Mouse (Mus musculus) CH12.LX (cell line): ENCODE measurements around the gene Eefsec. TPM values are rescaled to one million over a fixed set of nuclear protein-coding genes. Genes with fewer than 3 reads are reported as not detected.

ENCODE experiments used
- DNase-seq: peaks from one replicate; pipeline ENCODE4 v3.0.0-alpha.2; 2013; ENCODE audit errors: extremely low read depth
- H3K27ac ChIP-seq: 2 replicates; pipeline ENCODE4 v1.5.1; 2012; ENCODE audit warnings: low read depth, mild to moderate bottlenecking, control low read depth, moderate library complexity; ENCODE audit not compliant: insufficient read depth
- H3K27me3 ChIP-seq: replicated peaks from 2 replicates; pipeline ENCODE3; 2012; ENCODE audit warnings: inconsistent platforms
- H3K36me3 ChIP-seq, 2 experiments: replicated peaks in 1 of 2; 2 replicates each; pipeline versions ENCODE3 to v1.6.1; 2012; ENCODE audit warnings: inconsistent platforms in 1 of 2, low read length in 1 of 2, mild to moderate bottlenecking in 1 of 2, mixed read lengths in 1 of 2, moderate library complexity in 1 of 2; ENCODE audit not compliant: control insufficient read depth in 1 of 2, insufficient read depth in 1 of 2
- H3K4me1 ChIP-seq, 2 experiments: 2 replicates each; pipeline ENCODE4 v1.6.1; 2012; ENCODE audit warnings: inconsistent platforms in 1 of 2, moderate library complexity in 1 of 2; ENCODE audit not compliant: insufficient read depth in 2 of 2, control insufficient read depth in 1 of 2
- H3K4me2 ChIP-seq: 2 replicates; pipeline ENCODE4 v1.6.1; 2012; ENCODE audit warnings: low read depth, mild to moderate bottlenecking, control low read depth; ENCODE audit not compliant: poor library complexity, insufficient read depth, severe bottlenecking
- H3K4me3 ChIP-seq, 3 experiments: fragments of 150-350 bp in 1 of 3; sonication (generic) in 1 of 3; replicated peaks in 1 of 3; 2 replicates each; pipeline versions ENCODE3 to v1.5.1; 2011 to 2012; ENCODE audit warnings: low read depth in 2 of 3, low read length in 2 of 3, mild to moderate bottlenecking in 2 of 3, moderate library complexity in 2 of 3, control low read depth in 1 of 3, improper control_type of control experiment in 1 of 3, inconsistent platforms in 1 of 3, mixed read lengths in 1 of 3; ENCODE audit not compliant: poor library complexity in 1 of 3
- H3K79me2 ChIP-seq: replicated peaks from 2 replicates; pipeline ENCODE4 v1.6.1; 2012; ENCODE audit warnings: mild to moderate bottlenecking, moderate library complexity; ENCODE audit not compliant: control insufficient read depth, poor library complexity, insufficient read depth, severe bottlenecking; ENCODE audit errors: extremely low read depth
- H3K9ac ChIP-seq: 2 replicates; pipeline ENCODE4 v1.6.1; 2012; ENCODE audit warnings: low read depth, mild to moderate bottlenecking, control low read depth, moderate library complexity; ENCODE audit not compliant: insufficient read depth
- H3K9me3 ChIP-seq: replicated peaks from 2 replicates; pipeline ENCODE3; 2012; ENCODE audit warnings: low read length, inconsistent platforms, mixed read lengths
- CHD1 ChIP-seq: IDR thresholded peaks from 2 replicates; pipeline ENCODE4 v1.6.1; 2012; ENCODE audit warnings: low read depth, low read length, improper control_type of control experiment, inconsistent platforms
- CHD2 ChIP-seq: IDR thresholded peaks from 2 replicates; pipeline ENCODE4 v1.6.1; 2011; ENCODE audit warnings: low read length, improper control_type of control experiment
- CTCF ChIP-seq, 2 experiments: IDR thresholded peaks in 1 of 2; conservative IDR thresholded peaks in 1 of 2; 2 replicates each; pipeline ENCODE4 v1.5.1; 2011 to 2012; ENCODE audit warnings: low read depth in 2 of 2, low read length in 2 of 2, improper control_type of control experiment in 1 of 2, inconsistent platforms in 1 of 2, mild to moderate bottlenecking in 1 of 2, moderate library complexity in 1 of 2
- EP300 ChIP-seq: IDR thresholded peaks from 2 replicates; pipeline ENCODE4 v1.6.1; 2011; ENCODE audit warnings: low read length, improper control_type of control experiment
- HCFC1 ChIP-seq: IDR thresholded peaks from 2 replicates; pipeline ENCODE4 v1.6.1; 2012; ENCODE audit warnings: low read depth, mild to moderate bottlenecking, inconsistent platforms, low read length, improper control_type of control experiment
- IRF4 ChIP-seq: IDR thresholded peaks from 2 replicates; pipeline ENCODE4 v1.6.1; 2014; ENCODE audit warnings: low read depth, mild to moderate bottlenecking, inconsistent platforms, low read length, improper control_type of control experiment
- JUN ChIP-seq: IDR thresholded peaks from 2 replicates; pipeline ENCODE4 v1.6.1; 2011; ENCODE audit warnings: low read depth, mild to moderate bottlenecking, low read length, improper control_type of control experiment, moderate library complexity; ENCODE audit not compliant: insufficient read depth
- JUND ChIP-seq: conservative IDR thresholded peaks from 2 replicates; pipeline ENCODE4 v1.6.1; 2011; ENCODE audit warnings: low read depth, low read length, improper control_type of control experiment
- KAT2A ChIP-seq: IDR thresholded peaks from 2 replicates; pipeline ENCODE4 v1.6.1; 2012; ENCODE audit warnings: low read length, improper control_type of control experiment, inconsistent platforms; ENCODE audit not compliant: insufficient replicate concordance
- MAFK ChIP-seq: IDR thresholded peaks from 2 replicates; pipeline ENCODE4 v1.6.1; 2011; ENCODE audit warnings: low read length, improper control_type of control experiment; ENCODE audit not compliant: insufficient replicate concordance
- MAX ChIP-seq: IDR thresholded peaks from 2 replicates; pipeline ENCODE4 v1.6.1; 2011; ENCODE audit warnings: low read length, improper control_type of control experiment
- MAZ ChIP-seq: IDR thresholded peaks from 2 replicates; pipeline ENCODE4 v1.6.1; 2012; ENCODE audit warnings: low read depth, mild to moderate bottlenecking, inconsistent platforms, low read length, improper control_type of control experiment, moderate library complexity
- MEF2A ChIP-seq: IDR thresholded peaks from 2 replicates; pipeline ENCODE4 v1.6.1; 2014; ENCODE audit warnings: low read depth, mild to moderate bottlenecking, inconsistent platforms, low read length, improper control_type of control experiment, borderline replicate concordance
- MXI1 ChIP-seq: IDR thresholded peaks from 2 replicates; pipeline ENCODE4 v1.6.1; 2011; ENCODE audit warnings: mild to moderate bottlenecking, low read depth, low read length, improper control_type of control experiment
- MYC ChIP-seq: IDR thresholded peaks from 2 replicates; pipeline ENCODE4 v1.6.1; 2011; ENCODE audit warnings: low read depth, mild to moderate bottlenecking, improper control_type of control experiment, low read length
- NELFE ChIP-seq: IDR thresholded peaks from 2 replicates; pipeline ENCODE4 v1.6.1; 2011; ENCODE audit warnings: low read depth, low read length, improper control_type of control experiment
- NRF1 ChIP-seq: IDR thresholded peaks from 2 replicates; pipeline ENCODE4 v1.6.1; 2014; ENCODE audit warnings: low read depth, mild to moderate bottlenecking, inconsistent platforms, low read length, improper control_type of control experiment, moderate library complexity
- PAX5 ChIP-seq: IDR thresholded peaks from 2 replicates; pipeline ENCODE4 v1.6.1; 2012; ENCODE audit warnings: low read length, inconsistent platforms, mixed read lengths
- POLR2A ChIP-seq: IDR thresholded peaks from 2 replicates; pipeline ENCODE4 v1.6.1; 2011; ENCODE audit warnings: low read depth, mild to moderate bottlenecking, improper control_type of control experiment, low read length
- POLR2AphosphoS2 ChIP-seq: IDR thresholded peaks from 2 replicates; pipeline ENCODE4 v1.6.1; 2011; ENCODE audit warnings: low read depth, low read length, improper control_type of control experiment
- SIN3A ChIP-seq: IDR thresholded peaks from 2 replicates; pipeline ENCODE4 v1.6.1; 2012; ENCODE audit warnings: low read length, improper control_type of control experiment, inconsistent platforms
- TCF12 ChIP-seq: IDR thresholded peaks from 2 replicates; pipeline ENCODE4 v1.6.1; 2014; ENCODE audit warnings: low read depth, mild to moderate bottlenecking, inconsistent platforms, low read length, improper control_type of control experiment
- UBTF ChIP-seq: IDR thresholded peaks from 2 replicates; pipeline ENCODE4 v1.6.1; 2012; ENCODE audit warnings: low read depth, mild to moderate bottlenecking, inconsistent platforms, low read length, improper control_type of control experiment, moderate library complexity
- ZC3H11A ChIP-seq: IDR thresholded peaks from 2 replicates; pipeline ENCODE4 v1.6.1; 2012; ENCODE audit warnings: low read depth, mild to moderate bottlenecking, inconsistent platforms, low read length, improper control_type of control experiment
- ZMIZ1 ChIP-seq: IDR thresholded peaks from 2 replicates; pipeline ENCODE4 v1.6.1; 2012; ENCODE audit warnings: low read depth, mild to moderate bottlenecking, inconsistent platforms, low read length, improper control_type of control experiment
- ZNF384 ChIP-seq: IDR thresholded peaks from 2 replicates; pipeline ENCODE4 v1.6.1; 2012; ENCODE audit warnings: low read depth, low read length, improper control_type of control experiment, inconsistent platforms
- dilution Hi-C: fragments of 300-500 bp; cut with MboI; formaldehyde crosslinking; loops from 2 replicates; pipeline ENCODE4 v1.14.3; 2020; ENCODE audit warnings: low sequenced_read_pairs; ENCODE audit not compliant: extremely low pct_unique_long_range_greater_than_20kb, extremely low pct_ligation_motif_present
- in situ Hi-C: fragments of 300-500 bp; cut with MboI; formaldehyde crosslinking; loops from 3 replicates; pipeline ENCODE4 v1.14.3; 2019; ENCODE audit warnings: low sequenced_read_pairs, low pct_ligation_motif_present, low pct_unique_long_range_greater_than_20kb, mixed read lengths
- polyA plus RNA-seq: library from polyadenylated mRNA; unstranded; fragments of >175 nt; gene quantifications from 2 replicates; pipeline ENCODE4 v1.2.1, GENCODE M21; 2012; ENCODE audit warnings: low read depth; ENCODE audit not compliant: insufficient read length
- total RNA-seq, 2 experiments: library from RNA; depleted of rRNA; stranded (reverse); fragments of 300-350 nt in 1 of 2; fragments of >200 nt in 1 of 2; gene quantifications; 2 replicates each; pipeline ENCODE4 v1.2.3; 2012 to 2014

The Eefsec gene
- total and polyA plus RNA-seq, 3 experiments = 26.2 to 48.8 (median 32.1) TPM

- Histone ChIP-seq H3K9ac (no peak within 1 kb of the TSS), H3K79me2 (no peaks in the 10 kb centered on the region), H3K9me3 (peaks cover 7% of the 10 kb centered on the region), H3K4me2 (no peak within 1 kb of the TSS), H3K27ac (no peak within 1 kb of the TSS), H3K27me3 (peaks cover 66% of the 10 kb centered on the region), H3K36me3 (no peaks in the 10 kb centered on the region), H3K4me3 (no peak within 1 kb of the TSS), H3K4me1 (peaks cover 0 to 7% of the 10 kb centered on the region in 2 experiments; a peak in 2 of 4 replicates)
- dilution Hi-C loops (no loop called here), in situ Hi-C loops (no loop called here)
- no peak for TF ChIP-seq MAZ
- TF ChIP-seq TCF12 = no peak
- TF ChIP-seq POLR2AphosphoS2 = no peak
- TF ChIP-seq UBTF = no peak
- no peak for TF ChIP-seq CHD1
- no peak for TF ChIP-seq ZNF384
- no peak for TF ChIP-seq MAX
- no peak for TF ChIP-seq NRF1
- TF ChIP-seq CTCF (conservative IDR thresholded peaks at IDR 0.05 in 1 of 2, IDR thresholded peaks at IDR 0.05 in 1 of 2; ENCODE audit: low read depth in 2 of 2, low read length in 2 of 2) = no peak
- no peak for TF ChIP-seq EP300
- TF ChIP-seq JUND = no peak
- TF ChIP-seq HCFC1 = no peak
- no peak for TF ChIP-seq KAT2A
- TF ChIP-seq MYC = no peak
- no peak for TF ChIP-seq SIN3A
- no peak for TF ChIP-seq MXI1
- no peak for TF ChIP-seq ZC3H11A
- DNase-seq = no peak
These were observed 224.4 kb downstream of the Eefsec start, which contains the start of gene Dnajb8 for GRCm38 (mm10) chr6:88221968-88222367. Gene Dnajb8, plus strand, starts transcription at chr6:88222268.

- Histone ChIP-seq H3K27ac (no peak overlapping the region), H3K36me3 (no peaks in the 10 kb centered on the region), H3K4me2 (no peak overlapping the region), H3K79me2 (no peaks in the 10 kb centered on the region), H3K4me1 (no peaks in the 10 kb centered on the region), H3K4me3 (no peak overlapping the region), H3K9me3 (peaks cover 8% of the 10 kb centered on the region), H3K9ac (no peak overlapping the region), H3K27me3 (peaks cover 59% of the 10 kb centered on the region)
- no peak for TF ChIP-seq KAT2A
- TF ChIP-seq PAX5 = no peak
- no peak for TF ChIP-seq MXI1
- no peak for TF ChIP-seq SIN3A
- TF ChIP-seq NELFE = no peak
- no peak for TF ChIP-seq CHD2
- no peak for TF ChIP-seq CTCF (conservative IDR thresholded peaks at IDR 0.05 in 1 of 2, IDR thresholded peaks at IDR 0.05 in 1 of 2; ENCODE audit: low read depth in 2 of 2, low read length in 2 of 2)
- TF ChIP-seq POLR2A = no peak
- no peak for TF ChIP-seq ZMIZ1
- no peak for TF ChIP-seq JUN
- no peak for TF ChIP-seq MAFK
- TF ChIP-seq EP300 = no peak
- no peak for TF ChIP-seq ZNF384
- no peak for TF ChIP-seq IRF4
- no peak for TF ChIP-seq UBTF
- no peak for TF ChIP-seq MEF2A
- DNase-seq = no peak
- dilution Hi-C loops (no loop called here), in situ Hi-C loops (no loop called here)
These were observed 227.2 kb downstream of the Eefsec start for GRCm38 (mm10) chr6:88219094-88219493.
